Mouse (Mus musculus) left cerebral cortex, adult 9 months (tissue): ENCODE measurements around the gene Fam98c.
"Not testable (repeated sequence)": the region's sequence is repeated elsewhere in the genome, so short reads cannot be mapped to it uniquely, and the experiment has no call there.

ENCODE experiments used
- DNase-seq, 2 experiments: peaks; one replicate each; pipeline ENCODE4 v3.0.0; 2022; ENCODE audit warnings: low spot score in 2 of 2

Gene Fam98c

DNA sequence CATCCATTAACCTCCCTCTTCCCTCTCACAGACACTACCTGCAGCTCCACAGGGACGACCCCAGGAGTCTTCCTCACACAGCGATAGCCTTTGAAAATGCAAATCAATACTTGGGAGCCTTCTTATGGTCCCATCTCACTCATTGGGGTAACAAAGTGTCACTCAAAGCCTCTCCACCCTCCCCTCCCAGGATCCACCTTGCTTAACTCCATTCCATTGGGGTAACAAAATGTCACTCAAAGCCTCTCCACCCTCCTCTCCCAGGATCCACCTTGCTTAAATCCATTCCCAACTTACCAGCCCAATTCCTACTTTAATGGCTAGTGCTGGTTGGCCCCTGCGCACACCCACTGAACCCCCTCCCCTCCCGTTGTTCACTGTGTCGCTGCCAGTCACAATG, 2.2 kb upstream of the Fam98c start:
- DNase-seq: no peak

DNA sequence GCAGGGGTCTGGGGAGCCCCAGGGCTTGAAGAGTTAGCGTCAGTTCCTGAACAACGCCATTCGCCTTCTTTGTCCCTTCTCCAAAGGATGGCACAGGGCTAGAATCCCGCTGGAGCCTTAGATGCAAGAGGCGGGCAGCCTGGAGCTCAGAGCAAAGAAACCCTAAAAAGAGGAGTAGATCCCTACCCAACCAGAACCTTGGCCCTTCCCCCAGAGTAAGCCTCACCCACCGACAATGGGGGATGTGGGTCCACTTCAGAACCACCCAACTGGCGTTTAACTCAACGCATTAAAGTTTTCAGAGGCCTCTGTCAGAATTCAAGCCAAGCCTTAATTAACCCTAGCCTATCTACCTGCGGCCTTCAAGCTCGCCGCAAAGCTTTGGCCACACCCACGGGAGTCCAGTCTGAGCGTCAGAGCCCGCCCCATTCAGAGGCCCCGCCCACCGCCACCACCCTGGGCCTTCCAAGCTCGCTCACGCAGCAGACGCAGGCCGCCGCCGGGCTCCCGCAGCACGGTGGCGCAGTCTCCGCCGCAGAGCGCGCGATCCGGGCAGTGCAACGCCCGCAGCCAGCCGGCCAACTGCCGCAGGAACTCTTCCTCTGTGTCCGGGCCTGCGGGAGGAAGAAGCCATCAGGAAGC, 717 bp downstream of the Fam98c start:
- DNase-seq: peak; percentile 76 to 86

DNA sequence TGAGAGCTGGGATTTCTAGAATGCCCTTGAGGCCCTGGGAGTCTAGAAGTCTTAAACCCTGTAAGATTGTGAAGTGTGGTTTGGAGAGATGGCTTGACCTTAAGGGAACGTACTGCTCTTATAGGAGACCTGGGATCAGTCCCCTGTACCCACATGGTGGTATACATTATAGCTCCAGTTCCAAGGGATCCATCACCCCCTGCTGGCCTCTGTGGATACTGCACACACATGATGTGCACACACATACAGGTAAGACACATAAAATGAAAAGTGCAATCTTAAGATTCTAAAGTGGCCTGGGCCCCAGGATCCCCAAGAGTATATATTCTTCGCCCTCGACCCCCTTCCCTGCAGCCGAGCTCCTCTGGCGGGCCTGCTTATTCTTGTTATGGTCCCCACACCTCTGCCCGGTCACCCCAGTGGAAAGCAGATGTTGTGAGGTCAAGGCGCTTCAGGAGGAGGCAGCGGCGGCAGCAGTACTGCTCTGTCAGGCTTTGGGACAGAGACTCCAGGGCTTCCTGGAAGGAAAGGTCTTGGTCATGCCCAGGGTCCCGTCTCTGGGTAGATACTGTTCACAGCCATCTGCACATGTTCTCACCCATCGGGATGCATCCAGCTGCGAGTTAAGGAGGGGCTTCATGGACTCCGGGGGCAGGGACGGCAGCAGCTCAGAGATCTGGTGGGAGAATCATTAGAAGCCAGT, 1.9 kb downstream of the Fam98c start:
- DNase-seq: no peak

DNA sequence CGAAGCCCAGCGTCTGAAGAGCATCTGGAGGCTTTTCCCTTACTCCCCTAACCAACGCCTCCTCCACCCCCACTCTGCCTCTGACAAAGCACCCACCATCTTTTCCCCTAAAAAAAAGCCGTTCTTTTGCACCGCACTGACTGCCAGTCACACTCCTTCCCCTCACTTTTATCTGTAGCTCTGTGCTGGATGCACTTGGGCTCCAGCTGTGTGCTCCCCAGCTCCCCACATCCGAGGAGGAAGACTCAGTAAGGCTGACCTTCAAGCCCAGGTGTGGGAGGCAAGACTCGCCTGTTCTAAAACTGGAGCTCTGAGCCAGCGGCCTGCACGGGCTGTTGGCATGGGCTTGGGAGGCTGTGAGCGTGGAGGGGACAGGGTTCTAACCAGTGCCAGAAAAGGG, 4.5 kb downstream of the Fam98c start:
- no peak for DNase-seq

DNA sequence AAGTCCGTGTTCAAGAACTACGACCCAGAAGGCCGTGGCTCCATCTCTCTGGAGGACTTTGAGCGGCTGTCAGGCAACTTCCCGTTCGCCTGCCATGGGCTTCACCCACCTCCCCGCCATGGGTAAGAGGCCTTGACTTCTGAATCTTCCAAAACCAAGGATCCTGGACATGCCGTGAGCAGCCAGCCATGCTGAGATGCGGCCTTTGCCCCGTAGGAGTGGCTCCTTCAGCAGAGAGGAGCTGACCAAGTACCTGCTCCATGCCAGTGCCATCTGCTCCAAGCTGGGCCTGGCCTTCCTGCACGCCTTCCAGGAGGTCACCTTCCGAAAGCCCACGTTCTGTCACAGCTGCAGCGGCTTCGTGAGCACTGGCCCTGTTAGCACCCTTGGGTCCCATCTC, 7.3 kb downstream of the Fam98c start:
- no peak for DNase-seq

DNA sequence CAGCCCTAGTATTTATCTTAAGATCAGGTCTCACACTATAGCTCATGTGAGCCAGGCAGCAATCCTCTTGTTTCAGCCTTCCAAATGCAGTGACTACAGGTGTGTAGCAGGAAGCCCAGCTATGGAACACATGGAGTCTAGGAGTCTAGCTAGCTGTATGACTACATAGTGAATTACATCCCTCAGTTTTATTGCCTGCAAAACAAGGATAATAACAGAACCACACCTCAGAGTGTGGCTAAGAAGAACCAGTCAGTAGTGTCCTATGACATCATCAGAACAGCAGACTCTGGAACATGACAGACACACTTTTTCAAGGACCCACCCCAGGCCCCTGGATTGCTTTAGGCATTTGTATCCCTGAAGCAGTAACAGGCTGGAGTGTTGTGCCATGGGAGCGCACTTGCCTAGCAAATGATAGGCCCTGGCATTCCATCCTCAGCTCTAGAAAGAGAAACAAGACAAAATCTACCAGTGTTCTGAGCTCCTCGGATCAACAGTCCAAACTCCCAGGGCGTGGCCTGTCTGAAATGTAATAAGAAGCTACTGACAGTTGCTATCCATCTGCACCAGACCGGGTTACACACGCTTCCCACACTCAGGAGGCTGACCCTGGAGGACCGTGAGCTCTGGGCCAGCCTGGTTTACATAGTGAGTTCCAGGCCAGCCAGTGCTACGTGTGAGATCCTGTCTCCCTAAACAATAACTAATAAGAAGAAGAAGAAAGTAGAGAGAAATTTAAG, 9.2 kb downstream of the Fam98c start:
- no peak for DNase-seq

DNA sequence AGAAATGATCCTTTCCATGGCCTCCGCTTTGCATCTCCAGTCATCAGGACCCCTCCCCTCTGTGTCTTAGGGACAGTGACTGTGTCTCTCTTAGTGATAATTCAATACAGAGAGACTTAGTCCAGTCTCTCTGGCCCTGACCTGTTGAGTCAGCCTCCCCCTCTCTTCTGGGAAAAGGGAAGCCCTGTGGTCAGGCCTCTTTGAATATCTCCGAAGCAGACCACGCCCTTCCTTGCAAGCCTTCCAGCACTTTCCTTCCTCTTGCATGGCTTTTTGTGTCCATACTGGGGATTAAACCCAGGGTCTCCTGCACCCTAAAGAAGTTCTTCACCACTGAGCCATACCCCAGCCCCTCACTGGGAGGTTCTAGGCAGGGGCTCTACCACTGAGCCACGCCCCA, 12.0 kb downstream of the Fam98c start:
- no peak for DNase-seq

DNA sequence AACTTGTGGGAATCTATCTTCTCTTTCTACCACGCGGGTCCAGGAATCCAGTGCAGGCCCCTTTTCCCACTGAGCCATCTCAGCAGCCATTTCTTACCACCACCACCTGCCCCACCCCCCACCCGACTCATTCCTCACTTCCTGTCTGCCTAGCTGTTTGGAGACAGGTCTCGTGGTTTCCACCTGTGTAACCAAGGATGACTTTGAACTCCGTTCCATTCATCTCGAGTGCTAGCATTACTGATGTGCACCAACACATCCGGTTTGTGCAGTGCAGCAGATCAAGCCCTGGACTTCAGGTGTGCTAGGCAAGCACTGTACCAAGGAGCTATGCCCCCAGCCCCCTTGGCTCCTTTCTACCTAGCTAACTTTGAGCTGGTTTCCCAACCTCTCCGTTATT, 14.6 kb downstream of the Fam98c start:
- no peak for DNase-seq

DNA sequence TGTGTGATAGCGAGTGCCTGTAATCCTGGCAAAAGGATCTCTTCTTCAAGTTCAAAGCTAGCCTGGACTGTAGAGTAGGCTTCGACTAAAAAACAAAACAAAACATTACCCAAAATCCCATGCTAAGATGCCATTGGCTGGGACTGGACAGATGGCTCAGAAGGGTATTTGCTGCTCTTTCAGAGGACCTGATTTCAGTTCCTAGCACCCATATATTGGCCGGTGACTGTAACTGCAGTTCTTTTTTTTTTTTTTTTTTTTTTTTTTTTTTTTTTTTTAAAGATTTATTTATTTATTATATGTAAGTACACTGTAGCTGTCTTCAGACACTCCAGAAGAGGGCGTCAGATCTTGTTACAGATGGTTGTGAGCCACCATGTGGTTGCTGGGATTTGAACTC, 16.8 kb downstream of the Fam98c start:
- DNase-seq: not testable (repeated sequence)

DNA sequence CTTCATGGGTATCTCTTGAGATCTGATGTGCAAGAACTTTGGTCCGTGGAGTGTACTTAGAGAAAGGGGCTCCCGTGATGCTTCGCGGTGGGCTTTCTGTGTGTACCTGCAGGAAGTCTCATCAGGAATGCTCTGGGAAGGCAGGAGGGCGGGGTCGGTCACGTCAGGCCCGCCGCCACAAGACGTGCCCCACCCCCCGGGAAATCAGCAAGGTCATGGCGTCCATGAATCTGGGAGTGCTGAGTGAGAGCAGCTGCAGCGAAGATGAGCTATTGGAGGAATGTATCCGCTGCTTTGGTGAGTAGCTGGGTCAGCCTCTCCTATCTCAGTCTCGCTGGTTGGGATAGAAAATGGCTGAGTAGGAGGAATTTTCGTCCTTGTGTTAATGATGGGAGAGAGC, 18.6 kb downstream of the Fam98c start:
- DNase-seq: no peak

DNA sequence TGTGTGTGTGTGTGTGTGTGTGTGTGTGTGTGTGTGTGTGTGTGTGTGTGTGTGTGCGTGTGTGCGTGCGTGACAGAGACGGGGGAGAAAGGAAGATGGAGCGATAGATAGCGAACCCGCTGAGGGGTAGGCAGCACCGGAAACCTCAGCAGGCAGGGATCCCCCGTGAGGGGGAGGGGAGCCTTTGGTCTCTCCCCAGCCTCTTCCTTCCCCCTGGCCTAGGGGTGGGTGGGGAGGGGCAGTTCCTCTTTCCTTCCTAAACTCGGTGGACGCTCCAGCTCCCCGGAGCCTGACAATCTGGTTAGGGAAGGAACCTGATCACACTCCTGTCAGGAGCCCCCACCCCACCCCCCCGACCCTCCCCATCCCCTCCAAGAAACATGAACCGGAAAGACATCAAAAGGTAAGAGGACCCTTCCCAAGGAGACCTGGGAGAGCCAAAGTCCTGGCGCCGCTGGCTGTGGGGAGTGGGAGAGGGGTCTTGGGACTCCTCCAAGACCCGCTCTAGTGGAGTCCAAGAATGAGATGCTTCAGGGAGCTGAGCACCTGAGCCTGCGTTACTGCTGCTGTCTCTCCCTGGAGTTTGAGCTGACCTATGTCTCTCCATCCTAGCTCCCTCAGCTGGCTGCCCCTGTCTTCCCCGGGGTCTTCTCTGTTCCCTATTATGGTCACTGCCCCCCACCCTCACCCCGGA, 21.2 kb downstream of the Fam98c start, which contains the start of gene Rasgrp4:
Gene Rasgrp4, plus strand, starts transcription at position 159 of the 694 bp plus-strand sequence.
- DNase-seq: no peak

DNA sequence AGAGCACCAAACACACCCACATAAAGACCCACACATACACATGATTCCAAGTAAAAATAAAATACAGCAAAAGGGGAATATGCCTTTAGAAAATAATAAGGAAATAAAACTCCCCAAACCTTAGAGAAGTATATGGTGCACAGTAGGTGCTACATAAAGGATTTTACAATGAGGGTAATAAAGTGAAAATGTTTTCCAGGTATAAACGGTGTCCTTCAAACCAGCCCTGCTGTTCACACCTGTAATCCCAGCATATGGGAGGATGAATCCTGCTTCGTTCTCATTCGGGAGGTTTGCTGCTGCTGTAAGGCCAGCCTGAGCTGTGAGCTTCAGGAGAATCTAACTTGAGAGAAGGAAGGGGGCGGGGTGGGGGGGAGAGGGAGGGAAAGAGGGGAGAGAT, 21.8 kb downstream of the Fam98c start:
- no peak for DNase-seq

DNA sequence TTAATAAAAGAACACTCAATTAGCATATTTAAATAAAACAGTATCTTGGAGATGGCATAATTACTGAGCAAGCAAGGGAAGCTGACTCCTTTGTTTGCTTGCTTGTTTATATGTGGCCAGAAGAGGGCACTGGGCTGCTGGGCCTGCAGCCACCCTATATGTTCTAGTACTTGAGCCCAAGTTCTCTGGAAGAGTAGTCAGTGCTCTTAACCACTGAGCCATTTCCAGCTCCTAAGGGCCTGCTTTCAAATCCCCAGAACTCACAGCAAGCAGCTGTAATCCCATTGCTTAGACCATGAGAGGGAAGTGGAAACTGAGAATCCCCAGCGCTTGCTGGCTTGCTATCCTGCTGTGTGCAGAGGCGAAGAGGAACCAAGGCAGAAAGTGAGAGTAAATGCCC, 27.3 kb downstream of the Fam98c start:
- no peak for DNase-seq

DNA sequence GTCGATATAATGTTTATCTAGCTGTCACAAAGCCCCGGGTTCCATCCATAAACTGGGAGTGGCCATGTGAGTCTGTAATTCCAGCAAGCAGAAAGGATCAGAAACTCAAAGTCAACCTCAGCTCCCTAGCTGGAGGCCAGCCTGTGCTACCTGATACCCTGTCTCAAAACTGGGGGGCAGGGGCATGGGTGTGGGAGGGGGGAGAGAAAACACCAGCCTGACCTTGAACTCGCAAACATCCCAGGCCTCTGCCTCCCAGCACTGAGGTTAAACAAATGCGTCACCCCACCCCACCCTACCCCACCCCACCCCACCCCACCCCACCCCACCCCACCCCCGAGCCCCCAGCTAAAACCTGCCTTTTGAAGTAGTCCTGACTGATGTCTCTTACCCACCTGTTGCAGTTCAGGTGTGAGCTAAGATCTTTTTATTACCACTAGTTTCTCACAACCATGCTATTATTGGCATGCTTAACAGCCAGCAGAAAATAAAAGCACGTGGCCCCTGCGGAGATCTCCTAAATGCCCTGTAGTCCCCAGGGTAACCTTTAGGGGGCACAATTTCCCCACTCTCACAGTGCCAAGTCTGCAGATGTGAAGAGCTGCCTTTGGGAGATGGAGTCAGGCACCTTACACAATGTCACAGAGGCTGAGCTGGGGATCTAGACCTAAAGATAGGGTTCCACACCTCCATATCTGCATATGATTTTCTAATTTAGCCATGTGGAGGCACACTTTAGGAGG, 29.7 kb downstream of the Fam98c start:
- peak; percentile 20 to 50 for DNase-seq

DNA sequence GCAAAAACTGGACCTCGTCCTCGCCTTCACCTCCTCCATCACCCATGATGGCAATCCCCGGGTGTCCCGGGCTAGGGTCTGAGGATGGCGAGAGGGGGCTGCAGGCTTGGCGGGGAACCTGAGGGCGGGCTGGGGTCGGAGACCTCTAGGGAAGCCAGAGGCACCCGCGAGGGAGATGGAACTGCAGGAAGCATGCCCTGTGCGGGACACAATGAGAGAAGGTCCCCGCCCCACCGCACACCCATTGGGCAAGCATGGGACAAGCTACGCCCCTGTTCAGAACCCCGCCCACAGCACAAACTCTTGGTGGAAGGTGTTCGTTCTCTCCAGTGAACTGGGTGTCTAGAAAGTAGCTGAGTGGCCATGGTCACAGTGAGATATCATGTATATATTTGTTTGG, 31.1 kb downstream of the Fam98c start, which contains the start of gene Ryr1:
Gene Ryr1, minus strand, starts transcription at position 210 of the 400 bp plus-strand sequence.
- no peak for DNase-seq

DNA sequence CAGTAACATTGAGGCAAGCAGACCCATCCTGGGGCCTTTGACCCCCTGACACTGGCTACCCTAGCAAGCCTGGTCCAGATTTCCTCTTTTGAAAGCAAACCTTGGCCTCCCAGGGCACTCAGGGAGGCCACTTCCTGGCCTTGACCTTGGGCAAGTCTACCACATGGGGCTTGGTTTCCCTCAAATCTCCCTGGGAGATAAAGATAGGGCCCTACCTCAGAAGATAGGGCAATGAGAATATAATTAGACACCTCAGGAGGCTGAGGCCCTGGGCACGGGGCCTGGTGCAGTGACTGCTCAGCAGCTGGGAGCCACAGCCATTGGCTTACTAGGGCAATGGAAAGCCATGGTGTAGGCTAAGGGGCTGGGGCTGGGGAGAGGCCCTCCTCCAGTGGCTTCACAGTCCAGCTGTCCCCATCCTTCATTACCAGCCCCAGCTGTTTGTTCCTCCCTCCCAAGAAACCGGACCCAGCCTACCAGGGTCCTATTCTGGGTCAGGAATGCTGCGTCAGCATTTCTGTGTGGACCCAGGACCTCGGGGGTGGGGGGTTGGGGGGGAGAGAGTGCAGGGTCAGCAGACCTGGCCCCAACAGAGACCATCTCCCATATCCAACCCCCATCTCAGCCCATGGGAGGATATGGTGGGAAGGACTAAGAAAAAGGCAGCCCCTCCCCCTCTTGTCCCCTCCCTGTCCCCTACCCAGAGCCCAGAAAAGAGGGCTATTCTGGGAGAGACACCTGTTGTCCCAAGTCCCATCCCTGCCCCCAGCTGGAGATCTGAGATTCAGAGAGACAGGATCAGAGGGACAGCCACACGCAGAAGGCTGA, 32.3 kb downstream of the Fam98c start:
- DNase-seq: no peak

DNA sequence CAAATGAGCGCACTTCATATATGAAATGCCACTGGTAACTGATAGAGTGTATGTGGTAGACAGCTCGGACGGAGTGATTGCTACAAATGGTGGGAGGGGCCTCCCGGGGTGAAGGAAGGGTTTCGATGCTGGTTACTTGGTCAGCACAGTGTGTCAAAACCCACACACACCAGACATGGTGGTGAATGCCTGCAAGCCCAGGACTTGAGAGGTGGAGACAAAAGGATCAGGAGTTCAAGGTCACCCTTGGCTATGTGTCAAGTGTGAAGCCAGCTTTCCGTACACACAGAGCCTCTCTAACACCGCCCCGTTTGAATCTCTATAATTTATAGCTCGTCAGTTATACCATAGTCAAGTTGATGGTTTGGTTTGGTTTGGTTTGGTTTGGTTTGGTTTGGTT, 33.2 kb downstream of the Fam98c start:
- no peak for DNase-seq

DNA sequence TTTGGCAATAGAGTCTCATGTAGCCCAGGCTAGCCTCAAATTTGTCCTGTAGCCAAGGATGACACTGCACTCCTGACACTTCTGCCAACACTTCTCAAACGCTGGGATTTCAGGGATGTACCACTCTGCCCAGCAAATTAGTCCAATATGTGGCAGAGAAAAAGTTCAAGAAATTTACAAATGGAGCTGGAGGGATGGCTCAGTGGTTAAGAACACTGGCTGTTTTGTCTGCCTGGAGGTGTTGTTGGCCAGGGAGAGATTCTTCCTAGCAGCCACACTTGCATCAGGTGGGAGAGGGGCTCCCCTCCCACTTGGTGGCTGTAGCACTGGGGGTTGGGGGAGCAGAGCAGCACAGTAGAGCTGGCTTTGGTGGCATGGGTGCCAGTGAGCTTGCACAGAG, 36.5 kb downstream of the Fam98c start:
- DNase-seq: no peak

DNA sequence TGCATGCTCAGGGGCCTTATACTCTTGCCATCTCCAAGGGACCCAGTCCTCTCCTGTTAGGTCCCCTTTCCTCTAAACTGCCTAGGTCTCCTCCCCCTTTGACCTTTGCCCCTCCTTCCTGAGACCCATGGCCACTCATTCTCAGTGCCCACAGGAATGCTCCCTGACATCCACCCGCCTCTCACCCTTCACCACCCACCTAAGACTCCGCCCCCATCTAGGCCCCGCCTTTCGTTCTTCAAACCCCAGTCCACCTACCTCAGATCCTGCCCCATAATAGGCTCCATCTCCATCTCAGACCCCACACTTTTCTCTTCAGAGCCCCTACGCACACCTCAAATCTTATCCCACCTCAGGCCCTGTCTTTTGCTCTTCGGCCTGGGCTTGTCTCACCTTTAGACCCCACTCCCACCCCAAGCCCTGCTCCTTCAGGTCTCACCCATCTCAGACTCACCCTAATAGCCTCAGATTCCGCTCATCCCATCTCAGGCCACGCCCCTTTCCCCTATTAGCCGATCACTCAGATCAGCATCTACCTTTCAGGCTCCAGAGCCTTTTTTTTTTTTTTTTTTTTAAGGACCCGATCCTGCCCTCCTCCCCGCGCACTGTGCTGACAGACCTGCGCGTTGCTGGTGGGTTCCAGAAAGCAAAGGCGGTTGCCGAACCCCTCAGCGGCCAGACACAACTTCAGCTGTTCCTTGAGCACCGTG, 37.7 kb downstream of the Fam98c start:
- DNase-seq: no peak
